Mouse (Mus musculus) liver, adult 10 weeks (tissue): Measurements from ENCODE around the gene Ldlrap1. TPM values are rescaled to one million over a fixed set of nuclear protein-coding genes. Genes with fewer than 3 reads are reported as not detected.

Source experiments
- polyA plus RNA-seq: library from polyadenylated mRNA; stranded (reverse); fragments of 350-450 nt; fragmentation: Illumina TruSeq; extraction: RNeasy Lipid Tissue Mini Kit (QIAGEN cat#74804); gene quantifications from one replicate; pipeline ENCODE4 v1.2.3, GENCODE M21; 2014; ENCODE audit warnings: low read depth, low replicate concordance

Ldlrap1 gene
- 2.0 TPM for polyA plus RNA-seq

GRCm38 (mm10) chr4:134767426-134768225 lies at the start of gene Ldlrap1:
Gene Ldlrap1, minus strand, starts transcription at chr4:134768024.

GRCm38 (mm10) chr4:134703835-134704546 lies 63.8 kb downstream of the Ldlrap1 start, which contains the start of gene Man1c1:
Gene Man1c1, minus strand, starts transcription at chr4:134704290.

Other genes starting within 250 kb of the Ldlrap1 start
- gene Mtfr1l, start 232.6 kb downstream of the Ldlrap1 start, polyA plus RNA-seq = 37.5 TPM
- gene Selenon, start 215.9 kb downstream of the Ldlrap1 start, polyA plus RNA-seq = 0.69 TPM
- 0.87 TPM for gene Man1c1, start 63.7 kb downstream of the Ldlrap1 start, polyA plus RNA-seq
- gene Maco1, start 85.3 kb upstream of the Ldlrap1 start, polyA plus RNA-seq = 23.4 TPM
- not detected for gene Rhd, start 96.5 kb upstream of the Ldlrap1 start, polyA plus RNA-seq
- 36.2 TPM for gene Tmem50a, start 147.0 kb upstream of the Ldlrap1 start, polyA plus RNA-seq
- gene Rsrp1, start 155.6 kb upstream of the Ldlrap1 start, polyA plus RNA-seq = 613 TPM
- gene Syf2, start 162.9 kb upstream of the Ldlrap1 start, polyA plus RNA-seq = 32.1 TPM